Mouse (Mus musculus) megakaryocyte, adult 5-6 weeks (primary cell): ENCODE measurements around the gene Cpsf7. TPM values are rescaled to one million over a fixed set of nuclear protein-coding genes. Genes with fewer than 3 reads are reported as not detected.

Experiments used
- ATAC-seq: 2 replicates; pipeline ENCODE4 v1.8.0; 2016; ENCODE audit warnings: mild to moderate bottlenecking, inconsistent platforms; ENCODE audit not compliant: poor library complexity, severe bottlenecking
- total RNA-seq, 2 experiments: library from RNA; stranded (forward) in 1 of 2; stranded (reverse) in 1 of 2; fragments of 153-499, 151-499 nt in 1 of 2; fragments of 221-1000, 200-1000 nt in 1 of 2; gene quantifications; 2 replicates each; pipeline versions ENCODE4 v1.2.3 to v1.2.4; 2015 to 2017

Gene Cpsf7
- total RNA-seq (2015) (56.3 and 57.1 TPM in 2 replicates), total RNA-seq (2017) (35.9 and 42.2 TPM in 2 replicates)

- ATAC-seq: peak; percentile 93
These were observed at the start of gene Cpsf7 for GRCm38 (mm10) chr19:10525106-10525901. Cpsf7 (plus strand) TSS chr19:10525266.

GRCm38 (mm10) chr19:10479541-10479940, 45.5 kb upstream of the Cpsf7 start:
- ATAC-seq: no peak

GRCm38 (mm10) chr19:10482703-10483102, 42.4 kb upstream of the Cpsf7 start, which contains the start of gene Ppp1r32:
Ppp1r32 (minus strand) TSS chr19:10482928.
- ATAC-seq: no peak

- ATAC-seq: peak; percentile 57
These were observed 38.8 kb upstream of the Cpsf7 start for GRCm38 (mm10) chr19:10486264-10486738.

GRCm38 (mm10) chr19:10495670-10496069, 29.4 kb upstream of the Cpsf7 start:
- ATAC-seq: no peak

GRCm38 (mm10) chr19:10496976-10497375, 28.1 kb upstream of the Cpsf7 start:
- no peak for ATAC-seq

- ATAC-seq: no peak
These were observed 27.4 kb upstream of the Cpsf7 start for GRCm38 (mm10) chr19:10497512-10498160.

- ATAC-seq: no peak
These were observed 24.5 kb upstream of the Cpsf7 start for GRCm38 (mm10) chr19:10500581-10500980.

GRCm38 (mm10) chr19:10502571-10502970, 22.5 kb upstream of the Cpsf7 start:
- peak; percentile 79 for ATAC-seq

GRCm38 (mm10) chr19:10510759-10511330, 14.2 kb upstream of the Cpsf7 start:
- peak; percentile 74 for ATAC-seq

GRCm38 (mm10) chr19:10520355-10520754, 4.7 kb upstream of the Cpsf7 start:
- ATAC-seq: no peak

GRCm38 (mm10) chr19:10521926-10522325, 3.1 kb upstream of the Cpsf7 start:
- ATAC-seq: no peak

GRCm38 (mm10) chr19:10523483-10524080, 1.5 kb upstream of the Cpsf7 start:
- ATAC-seq: no peak

GRCm38 (mm10) chr19:10524784-10525105, 321 bp upstream of the Cpsf7 start:
- no peak; the same call in 1 of the 2 replicates for ATAC-seq

GRCm38 (mm10) chr19:10525910-10526309, 844 bp downstream of the Cpsf7 start, which contains the start of gene Sdhaf2:
Sdhaf2 (minus strand) TSS chr19:10526142.
- 0 out of 2 replicates have a peak, but pooled peaks have one; percentile 31 for ATAC-seq

- no peak for ATAC-seq
These were observed 5.0 kb downstream of the Cpsf7 start for GRCm38 (mm10) chr19:10530082-10530481.

GRCm38 (mm10) chr19:10539454-10539853, 14.4 kb downstream of the Cpsf7 start:
- ATAC-seq: no peak

- peak; percentile 97 for ATAC-seq
These were observed 30.8 kb downstream of the Cpsf7 start, which contains the start of gene Tmem216 for GRCm38 (mm10) chr19:10555624-10556510. Tmem216 (minus strand) TSS chr19:10556238.

GRCm38 (mm10) chr19:10557001-10557400, 31.9 kb downstream of the Cpsf7 start:
- ATAC-seq: no peak

GRCm38 (mm10) chr19:10557430-10557829, 32.4 kb downstream of the Cpsf7 start:
- no peak for ATAC-seq
